Mouse (Mus musculus): Measurements from ENCODE around the gene C3.

The C3 gene

DNA sequence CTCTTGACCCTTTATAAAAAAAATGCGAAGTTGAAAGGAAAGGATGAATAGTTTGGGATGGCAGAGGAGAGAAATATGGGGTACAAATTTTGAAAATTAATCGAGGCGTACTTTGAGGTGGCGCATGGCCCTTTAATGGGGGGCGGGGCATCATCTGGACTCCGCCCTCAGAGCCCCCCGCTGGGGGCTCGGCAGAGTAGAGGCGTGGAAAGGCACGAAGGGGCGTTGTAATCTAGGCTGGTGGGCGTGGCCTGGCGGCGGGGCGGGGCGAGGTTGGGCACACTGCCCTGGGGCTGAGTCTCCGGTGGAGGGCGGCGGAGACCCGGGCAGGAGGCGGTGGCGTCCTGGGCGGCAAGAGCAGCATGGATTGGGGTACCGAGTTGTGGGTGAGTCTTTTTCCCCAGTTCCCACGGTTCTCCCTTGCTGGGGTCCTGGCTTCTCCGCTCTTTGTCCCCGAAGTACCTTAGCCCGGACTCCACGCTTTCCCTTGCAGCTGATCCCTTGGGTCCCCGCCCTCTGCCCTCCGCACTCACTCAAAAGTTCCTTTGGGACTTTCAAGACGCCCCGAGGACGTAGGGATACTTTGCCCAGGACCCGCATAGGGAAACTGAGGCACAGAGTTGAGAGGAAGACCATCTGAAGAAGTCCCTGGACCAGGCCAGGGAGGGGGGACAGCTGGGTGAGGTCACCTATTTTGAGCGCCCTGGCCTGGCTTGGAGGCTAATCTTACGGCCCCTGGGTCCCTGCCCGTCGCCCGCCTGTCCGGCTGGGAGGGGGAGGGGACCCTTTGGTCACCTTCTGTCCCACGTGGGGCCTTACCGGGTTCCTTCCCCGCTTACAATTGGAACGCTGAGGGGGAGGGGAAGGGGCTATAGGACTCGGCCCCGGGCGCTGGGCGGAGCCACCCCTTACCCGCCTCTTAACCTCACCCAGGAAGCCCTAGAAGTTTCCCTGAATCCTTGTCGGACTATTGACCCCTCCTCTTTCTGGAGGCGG lies 21.5 kb upstream of the C3 start, which contains the start of gene Trip10:
Gene Trip10, plus strand, starts transcription at position 270 of the 996 bp plus-strand sequence.
- peak; percentile 90 for DNase-seq (ENCODE audit: low read depth, low spot score)

DNA sequence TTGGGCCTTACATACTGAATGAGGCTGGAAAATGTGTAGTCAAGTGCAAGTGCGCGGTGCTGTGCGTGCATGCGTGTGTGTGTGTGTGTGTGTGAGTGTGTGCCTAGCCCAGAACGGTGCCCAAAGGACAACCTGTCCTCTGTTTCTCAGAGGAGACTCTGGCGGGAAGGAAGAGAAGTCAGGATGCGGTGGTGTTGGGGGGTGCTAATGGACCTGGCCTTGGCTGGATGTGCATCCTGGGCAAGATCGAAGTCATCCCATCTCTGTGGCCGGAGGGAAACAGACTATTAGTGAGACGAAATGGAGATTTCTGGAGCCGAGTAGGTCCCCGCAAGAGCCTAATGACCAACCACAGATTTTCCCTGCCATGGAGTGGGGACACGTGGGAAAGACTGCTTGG lies 20.8 kb upstream of the C3 start:
- no peak for DNase-seq (ENCODE audit: low read depth, low spot score)

DNA sequence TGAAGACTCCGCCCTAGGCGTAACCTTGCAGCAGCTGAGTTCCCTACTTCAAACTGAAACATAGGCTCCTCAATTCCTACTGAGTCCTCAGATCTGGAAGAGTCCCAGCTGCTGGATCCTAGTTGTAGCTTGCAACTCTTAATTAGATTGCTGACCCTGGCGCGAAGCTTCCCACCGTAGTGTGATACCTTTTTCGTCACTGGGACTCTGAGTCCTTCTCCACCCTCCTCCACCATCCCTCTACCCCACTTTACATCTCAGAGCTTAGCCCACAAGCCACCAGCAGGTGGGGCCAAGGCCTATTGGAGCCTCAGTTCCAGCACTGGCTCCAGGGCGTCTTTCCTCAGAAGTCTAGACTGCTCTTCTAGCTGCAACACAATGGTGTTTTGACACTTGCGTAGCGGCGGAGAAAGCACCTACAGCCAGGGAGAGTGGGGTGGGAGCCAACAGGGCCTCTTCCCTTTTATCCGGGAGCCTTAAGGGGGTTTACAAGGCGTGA lies 20.3 kb upstream of the C3 start, which contains the start of gene Gpr108:
Gene Gpr108, minus strand, starts transcription at position 246 of the 499 bp plus-strand sequence.
- peak; percentile 57 for DNase-seq (ENCODE audit: low read depth, low spot score)

DNA sequence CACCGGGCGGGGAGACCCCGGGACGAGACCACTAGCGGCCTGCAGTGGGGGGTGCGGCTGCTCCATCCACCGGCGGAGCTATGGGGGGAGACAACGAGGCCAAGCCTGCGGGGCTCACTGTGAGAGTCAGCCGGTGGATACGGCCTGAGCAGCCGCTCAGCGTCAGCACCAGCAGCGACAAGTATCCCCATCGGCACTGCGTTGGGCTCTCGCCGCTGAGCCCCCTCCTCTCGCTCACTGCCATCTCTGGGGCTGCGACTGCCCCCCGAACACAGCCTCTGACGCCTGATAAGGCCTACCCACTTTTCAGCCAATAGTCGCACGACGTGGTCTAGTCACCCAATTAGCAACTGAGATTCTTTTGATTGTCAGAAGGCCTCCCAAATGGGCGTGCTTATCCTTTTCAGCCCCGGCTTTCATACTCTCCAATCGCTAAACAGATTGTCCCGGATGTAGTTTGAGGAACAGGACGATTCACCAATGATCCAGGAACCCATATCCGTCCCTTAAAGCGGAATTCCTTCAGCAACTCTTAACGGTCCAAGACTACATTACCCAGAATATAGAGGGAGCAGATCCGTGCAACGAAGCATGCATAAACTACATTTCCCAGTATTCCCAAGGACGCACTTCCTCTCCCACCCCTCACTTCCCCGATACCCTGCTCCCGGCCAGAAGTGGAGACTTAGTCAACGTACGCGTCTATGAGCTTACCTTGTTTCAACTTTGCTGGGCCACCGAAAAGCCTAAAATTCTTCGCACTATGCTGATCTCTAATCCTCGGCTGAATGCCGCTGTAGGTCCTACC lies 19.7 kb upstream of the C3 start:
- peak; percentile 98 for DNase-seq (ENCODE audit: low read depth, low spot score)

DNA sequence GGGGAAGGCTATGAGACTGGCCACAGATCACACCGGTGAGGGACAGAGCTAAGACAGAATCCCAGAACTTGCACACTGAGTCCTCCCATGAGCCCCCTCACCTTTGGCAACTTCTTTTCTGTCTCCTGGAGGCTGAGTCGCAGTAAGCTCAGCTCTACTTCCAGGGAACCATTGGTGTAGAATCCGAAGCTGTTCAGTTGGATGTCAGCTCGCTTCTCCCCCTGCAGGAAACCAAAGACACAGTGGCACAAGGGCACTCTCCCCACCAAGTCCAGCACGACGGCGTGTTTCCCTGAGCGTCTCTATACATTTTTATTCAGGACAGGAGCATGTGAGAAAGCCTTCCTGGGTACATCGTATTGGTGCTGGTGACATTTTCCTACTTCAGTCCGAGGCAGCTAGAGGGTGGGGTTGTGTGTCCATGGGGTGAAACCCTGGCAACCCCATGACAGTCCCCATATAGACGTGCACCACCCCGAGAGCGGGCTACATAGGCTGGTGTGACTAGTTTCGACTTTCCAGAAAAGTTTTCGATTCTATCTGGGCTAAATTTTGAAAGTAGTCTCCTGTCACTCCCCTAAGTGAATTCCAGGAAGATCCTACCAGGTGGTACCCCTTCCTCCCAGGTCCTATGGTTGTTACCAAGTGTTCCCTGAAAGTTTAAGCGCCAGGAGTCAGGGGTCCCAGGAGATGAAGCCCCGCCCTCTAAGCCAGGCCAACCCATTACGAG lies 18.9 kb upstream of the C3 start:
- no peak for DNase-seq (ENCODE audit: low read depth, low spot score)

DNA sequence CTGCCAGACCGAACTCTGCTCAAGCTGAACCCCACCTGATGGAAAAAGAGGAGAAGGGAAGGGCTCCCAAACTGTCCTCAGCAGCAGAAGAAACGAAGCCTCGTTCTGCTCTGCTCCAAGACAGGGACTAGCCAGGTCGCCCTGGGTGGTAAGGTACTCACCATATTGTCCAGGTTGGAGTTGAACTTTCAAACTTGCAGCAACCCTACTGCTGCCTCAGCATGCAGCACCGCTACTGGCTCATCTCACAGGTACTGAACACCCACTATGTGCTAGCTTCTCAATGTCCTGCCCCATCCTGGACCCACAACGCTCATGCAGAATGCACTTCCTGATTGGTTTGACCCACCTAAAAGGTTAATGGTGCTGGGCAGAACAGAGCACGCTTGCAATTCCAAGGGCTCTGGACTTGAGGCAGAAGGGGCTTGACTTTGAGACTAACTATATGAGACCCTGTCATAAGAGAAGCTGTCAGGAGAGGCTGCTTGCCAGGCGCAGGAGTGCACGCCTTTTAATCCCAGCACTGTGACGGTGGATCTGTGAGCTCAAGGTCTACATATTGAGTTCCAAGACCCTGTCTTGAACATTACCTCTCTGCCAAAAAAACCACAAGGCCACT lies 17.5 kb upstream of the C3 start:
- no peak for DNase-seq (ENCODE audit: low read depth, low spot score)

DNA sequence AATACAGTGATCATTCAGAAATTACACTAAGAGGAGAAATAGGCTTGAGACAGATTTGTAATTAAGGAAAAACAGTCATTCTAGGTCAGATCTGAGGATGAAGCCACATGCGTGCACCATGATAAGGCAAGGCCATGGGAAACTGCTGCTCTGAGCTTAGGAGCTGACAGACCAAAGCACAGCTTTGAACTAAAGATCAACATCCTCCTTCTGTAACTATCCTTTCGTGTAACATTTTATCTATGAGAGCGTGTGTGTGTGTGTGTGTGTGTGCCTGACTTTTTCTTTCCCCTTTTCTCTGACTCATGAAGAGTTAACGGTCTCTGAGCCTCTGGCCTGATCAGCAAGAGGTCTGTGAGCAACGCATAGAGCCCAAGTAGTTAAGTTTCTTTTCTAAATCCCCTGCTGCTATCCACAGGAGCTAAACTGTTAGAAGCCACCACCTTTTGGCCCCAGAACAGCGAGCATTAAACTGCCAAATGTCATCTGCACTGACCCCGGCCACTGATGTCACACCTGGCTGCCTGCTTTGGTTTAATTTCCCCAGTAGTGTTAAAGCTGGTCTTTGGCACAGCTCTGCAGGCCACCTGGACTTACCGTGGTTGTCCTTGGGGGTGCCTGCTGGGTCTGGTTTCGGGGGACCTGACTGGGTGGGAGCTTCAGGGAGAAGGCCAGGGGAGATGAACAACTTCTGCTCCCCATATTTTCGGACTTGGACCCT lies 15.9 kb upstream of the C3 start:
- DNase-seq (ENCODE audit: low read depth, low spot score), result no peak

DNA sequence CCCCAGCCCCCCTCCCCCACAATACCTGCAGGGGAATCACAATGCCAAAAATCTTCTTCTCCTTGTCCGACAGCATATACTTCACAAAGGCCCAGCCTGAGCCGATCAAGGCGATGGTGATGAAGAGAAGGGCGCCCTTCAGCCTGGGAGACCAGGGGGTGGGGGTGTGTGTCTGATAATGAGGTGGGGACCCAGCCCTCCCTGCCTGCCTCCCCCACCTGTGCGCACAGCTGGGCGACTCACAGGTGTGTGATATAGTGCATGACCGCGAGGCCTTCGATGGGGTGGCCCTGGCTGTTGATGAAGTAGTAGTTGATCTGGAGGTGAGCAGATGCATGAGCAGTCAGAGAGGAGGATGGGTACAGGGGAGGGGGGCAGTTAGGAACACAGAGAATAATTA lies 9.2 kb upstream of the C3 start:
- no peak for DNase-seq (ENCODE audit: low read depth, low spot score)

DNA sequence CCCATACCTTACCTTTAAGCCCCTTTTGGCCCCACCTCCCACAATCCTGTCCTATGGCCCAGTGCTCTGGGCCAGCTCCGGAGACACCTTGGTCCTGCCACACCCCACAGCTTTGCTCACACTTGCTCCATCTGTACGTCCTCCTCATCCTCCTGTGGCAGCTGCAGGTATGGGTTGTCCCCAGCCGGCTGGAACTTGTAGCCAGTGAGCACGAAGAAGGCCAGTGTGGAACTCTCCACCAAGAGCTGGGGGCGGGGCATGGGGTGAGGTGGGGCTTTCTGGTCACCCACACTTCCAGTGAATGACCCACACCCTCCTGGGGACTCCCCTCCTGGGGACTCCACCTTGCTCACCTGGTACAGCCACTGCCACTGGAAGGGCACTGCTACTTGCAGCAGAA lies 7.9 kb upstream of the C3 start:
- no peak for DNase-seq (ENCODE audit: low read depth, low spot score)

DNA sequence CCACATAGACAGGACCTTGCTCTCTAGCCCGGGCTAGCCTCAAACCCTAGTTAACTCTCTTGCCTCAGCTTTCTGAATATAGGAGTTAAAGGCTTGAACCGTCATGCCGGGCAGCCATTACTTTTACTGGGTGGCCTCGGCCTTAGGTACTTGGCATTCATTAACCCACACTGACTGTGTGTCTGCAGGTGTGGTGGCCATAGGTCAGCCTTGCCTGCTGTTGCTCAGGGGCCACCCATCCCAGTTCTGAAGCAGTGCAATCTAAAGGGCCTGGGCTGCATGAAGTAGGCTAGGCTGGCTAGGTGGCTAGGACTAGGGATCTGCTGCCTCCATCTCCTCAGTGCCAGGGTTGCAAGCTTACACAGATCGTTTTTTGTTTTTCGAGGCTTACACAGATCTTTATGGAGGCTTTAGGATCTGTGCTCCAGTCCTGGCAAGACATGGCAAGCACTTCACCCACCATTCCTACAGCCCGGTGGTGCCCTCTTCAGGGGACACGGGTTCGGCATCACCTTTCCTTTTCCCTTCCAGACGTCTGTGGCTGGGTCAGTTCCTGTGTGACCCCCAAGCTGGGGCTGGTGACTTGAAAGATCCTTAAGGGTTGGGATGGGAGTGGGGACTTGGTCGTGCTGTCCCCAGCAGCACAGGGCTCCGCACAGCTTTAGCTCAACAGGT lies 6.5 kb upstream of the C3 start:
- DNase-seq (ENCODE audit: low read depth, low spot score), result no peak

DNA sequence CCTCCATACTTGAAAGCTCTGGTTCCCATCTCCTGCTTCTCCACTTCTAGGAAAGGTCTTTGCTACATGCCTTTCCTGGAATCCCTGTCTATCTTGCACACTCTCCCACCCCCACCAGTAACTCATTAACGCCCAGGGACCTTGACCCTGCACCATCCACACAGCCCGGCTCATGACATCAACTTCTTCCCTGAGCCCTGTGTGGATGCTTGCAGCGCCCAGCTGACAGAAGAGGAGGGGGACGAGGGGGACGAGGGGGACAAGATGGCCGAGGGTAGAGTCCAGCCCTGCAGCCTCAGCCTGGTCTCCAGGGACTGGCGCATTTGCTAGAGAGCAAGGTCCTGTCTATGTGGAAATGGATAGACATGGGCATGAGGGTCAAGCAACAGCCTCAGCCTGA lies 5.1 kb upstream of the C3 start:
- DNase-seq (ENCODE audit: low read depth, low spot score), result no peak

DNA sequence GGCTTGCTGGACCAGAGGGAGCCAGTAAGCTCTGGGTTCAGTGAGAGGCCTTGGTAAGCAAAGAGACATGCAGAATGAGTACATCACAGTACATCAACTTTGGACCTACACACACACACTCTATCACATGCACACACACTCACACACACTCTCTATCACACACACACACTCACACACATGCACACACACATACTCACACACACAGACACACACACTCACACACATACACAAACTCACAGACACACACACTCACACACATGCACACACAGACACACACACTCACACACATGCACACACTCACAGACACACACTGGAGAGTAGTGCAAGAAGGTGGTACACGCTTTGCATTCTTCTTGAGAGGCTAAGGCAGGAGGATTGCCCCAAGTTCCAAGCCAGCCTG lies 4.3 kb upstream of the C3 start:
- no peak for DNase-seq (ENCODE audit: low read depth, low spot score)

DNA sequence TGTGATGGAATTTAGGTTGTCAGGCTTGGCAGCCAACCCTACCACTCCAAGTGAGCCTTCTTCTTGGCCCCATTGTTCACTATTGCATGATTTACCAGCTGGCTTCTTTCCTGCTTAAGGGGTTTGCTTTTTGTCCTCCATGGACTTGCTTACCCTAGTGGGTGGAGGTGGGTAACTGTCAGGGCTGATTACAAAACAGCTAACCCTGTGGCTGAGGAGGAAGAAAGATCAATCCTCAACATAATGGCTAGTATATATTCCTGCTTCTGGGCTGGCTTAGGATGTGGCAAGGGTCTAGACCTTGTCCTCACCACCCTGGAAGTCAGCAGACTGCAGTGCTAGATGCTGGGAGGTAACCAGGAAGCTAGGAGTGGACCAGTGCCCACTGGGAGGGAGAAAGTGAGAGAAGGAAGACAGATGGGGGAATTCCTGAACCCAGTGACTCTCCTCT lies 3.4 kb upstream of the C3 start:
- no peak for DNase-seq (ENCODE audit: low read depth, low spot score)

DNA sequence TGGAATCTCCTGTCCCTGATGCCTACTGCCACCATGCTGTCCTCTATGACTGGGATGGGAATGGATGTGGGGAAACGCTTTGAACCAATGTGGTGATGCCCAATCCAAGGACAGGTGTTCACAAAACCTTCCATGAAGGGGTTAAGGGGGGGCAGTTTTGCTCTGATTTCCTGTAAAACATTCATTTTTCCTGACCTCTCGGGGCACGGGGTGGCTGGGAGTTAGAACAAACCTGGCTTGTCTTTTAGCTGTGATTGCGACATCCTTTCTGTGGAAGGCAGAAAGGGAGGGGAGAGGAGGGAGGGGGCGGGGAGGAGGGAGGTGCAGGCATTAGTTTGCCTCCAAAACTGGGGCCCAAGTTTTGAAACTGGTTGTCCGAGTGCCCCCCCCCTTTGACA lies 2.8 kb upstream of the C3 start:
- no peak for DNase-seq (ENCODE audit: low read depth, low spot score)

DNA sequence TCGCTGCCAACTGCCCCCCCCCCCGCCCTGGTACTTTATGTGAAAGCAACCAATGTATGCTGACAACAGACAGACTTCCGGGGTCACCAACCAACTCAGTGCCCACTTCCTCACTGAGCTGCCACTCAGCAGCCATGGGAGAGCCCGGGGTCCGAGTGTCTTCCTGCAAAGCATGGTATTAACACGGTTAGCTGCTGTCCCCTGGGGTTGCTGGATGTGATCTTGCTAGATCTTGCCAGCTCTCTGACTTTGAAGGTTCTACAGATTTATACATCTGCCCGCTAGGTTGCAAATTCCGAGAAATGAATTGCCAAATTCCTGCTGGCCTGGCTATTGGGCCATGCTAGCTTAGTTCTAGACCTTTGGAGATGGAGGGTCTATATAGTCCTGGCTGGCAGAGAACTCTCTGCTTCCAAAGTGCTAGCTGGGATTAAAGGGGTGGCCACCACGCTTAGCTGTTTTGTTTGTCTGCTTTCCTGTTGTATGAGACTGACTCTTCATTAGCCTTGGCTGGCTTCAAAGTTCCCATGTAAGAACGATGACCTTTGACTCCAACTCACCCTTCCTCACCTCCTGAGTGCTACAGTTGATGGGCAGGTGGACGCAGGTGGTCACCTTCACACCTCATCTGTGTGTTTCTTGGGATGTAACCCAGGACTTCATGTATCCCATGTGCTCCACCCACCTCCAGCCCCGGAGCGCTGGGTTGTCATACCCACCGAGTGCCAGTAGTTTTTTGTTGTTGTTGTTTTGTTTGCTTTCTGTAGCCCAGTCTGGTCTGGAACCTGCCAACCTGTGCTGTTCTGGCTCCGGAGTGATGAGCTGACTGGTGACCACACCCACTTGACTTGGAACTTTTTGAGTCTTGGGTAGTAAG lies 2.2 kb upstream of the C3 start:
- DNase-seq (ENCODE audit: low read depth, low spot score), result no peak

DNA sequence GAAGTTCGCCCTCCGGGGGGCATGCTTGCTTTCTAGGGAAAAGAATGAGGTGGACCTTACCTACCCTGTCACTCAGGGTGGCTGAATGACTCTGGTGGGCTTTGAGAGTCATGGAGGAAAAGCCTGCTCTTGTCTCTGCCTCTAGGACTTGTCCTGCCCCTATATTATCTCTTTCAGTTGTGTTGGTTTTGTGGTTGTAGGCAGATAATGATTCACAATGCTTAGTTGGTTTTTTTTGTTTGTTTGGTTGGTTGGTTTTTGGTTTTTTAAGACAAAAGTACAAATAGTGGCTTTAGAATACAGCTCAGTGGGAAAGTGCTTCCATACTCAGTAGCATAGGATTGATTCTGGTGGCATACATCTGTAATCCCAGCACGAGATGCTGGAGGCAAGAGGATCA lies 937 bp upstream of the C3 start:
- no peak for DNase-seq (ENCODE audit: low read depth, low spot score)

DNA sequence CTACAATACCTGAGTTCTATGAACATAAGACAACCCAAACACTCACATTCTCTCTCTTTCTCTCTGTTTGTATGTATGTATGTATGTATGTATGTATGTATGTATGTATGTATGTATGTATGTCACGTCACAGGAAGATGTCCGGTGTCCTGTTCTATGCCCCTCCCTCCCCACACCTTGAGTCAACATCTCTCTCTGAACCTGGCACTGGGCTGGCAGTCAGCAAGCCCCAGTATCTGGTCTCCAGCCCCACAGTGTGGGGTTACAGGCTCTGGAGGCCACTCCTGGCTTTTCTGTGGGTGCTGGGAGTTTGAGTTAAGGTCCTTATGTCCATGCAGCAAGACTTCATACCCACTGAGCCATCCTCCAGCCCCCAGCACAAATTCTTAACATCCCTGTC lies 468 bp downstream of the C3 start:
- no peak for DNase-seq (ENCODE audit: low read depth, low spot score)

DNA sequence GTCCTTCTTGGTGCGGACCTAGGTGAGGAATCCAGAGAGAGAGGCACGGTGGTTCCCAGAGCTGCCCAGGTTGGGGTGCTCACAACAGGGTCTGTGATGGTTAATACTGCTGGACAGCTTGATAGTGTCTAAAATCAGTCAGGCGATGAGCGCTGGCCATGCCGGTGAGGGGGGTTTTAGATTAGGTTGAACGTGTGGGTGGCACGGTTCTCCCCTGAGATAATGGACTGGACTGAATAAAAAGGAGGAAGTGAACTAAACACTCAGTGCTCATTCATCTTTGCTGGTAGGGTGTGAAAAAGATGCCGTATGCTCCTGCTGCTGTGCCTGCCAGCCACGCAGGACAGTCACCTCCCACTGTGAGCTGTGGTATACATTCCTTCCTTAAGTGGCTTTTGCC lies 4.6 kb downstream of the C3 start:
- no peak for DNase-seq (ENCODE audit: low read depth, low spot score)

DNA sequence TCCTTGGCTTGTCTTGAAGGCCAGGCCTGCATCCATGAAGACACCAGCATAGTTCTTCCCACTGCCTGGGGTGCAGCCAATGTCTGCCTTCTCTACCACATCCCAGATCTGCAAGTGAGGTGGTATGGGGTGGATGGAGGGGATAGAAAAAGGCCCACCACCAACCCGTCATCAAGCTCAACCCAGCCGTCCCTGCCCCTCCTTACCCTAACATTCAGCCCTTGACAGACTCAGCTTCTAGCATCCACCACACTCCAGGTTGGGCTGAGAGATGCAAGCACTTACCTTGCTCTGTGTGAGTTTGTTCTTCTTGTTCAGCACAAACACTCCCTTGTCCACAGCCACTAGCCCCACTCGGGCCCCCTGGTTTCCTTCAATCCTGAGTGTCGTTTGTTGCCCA lies 6.0 kb downstream of the C3 start:
- DNase-seq (ENCODE audit: low read depth, low spot score), result no peak
